Mouse (Mus musculus) cortical plate, adult 2 months (tissue): ENCODE results near the gene Wdr19.

Source experiments
- CTCF ChIP-seq: fragments of 200-500 bp; IDR thresholded peaks from 2 replicates; pipeline ENCODE4 v1.5.1; 2011; ENCODE audit warnings: mild to moderate bottlenecking, control low read depth, low read length; ENCODE audit not compliant: insufficient read depth; ENCODE audit errors: extremely low read depth
- POLR2A ChIP-seq: fragments of 200-500 bp; IDR thresholded peaks from 2 replicates; pipeline ENCODE4 v1.6.1; 2011; ENCODE audit warnings: mild to moderate bottlenecking, low read length, control low read depth; ENCODE audit not compliant: insufficient read depth; ENCODE audit errors: extremely low read depth

GRCm38 (mm10) chr5:65279133-65279651, 79.7 kb downstream of the Wdr19 start:
- no peak for TF ChIP-seq POLR2A
- no peak for TF ChIP-seq CTCF
